Mouse (Mus musculus) embryonic fibroblast, embryonic 13.5 days (primary cell): Measurements from ENCODE around the gene Entpd3. TPM values are rescaled to one million over a fixed set of nuclear protein-coding genes. Genes with fewer than 3 reads are reported as not detected.

Experiments used
- H3K27ac ChIP-seq: 2 replicates; pipeline ENCODE4 v1.5.1; 2012; ENCODE audit warnings: low read length, control low read depth, inconsistent platforms; ENCODE audit not compliant: insufficient read depth
- H3K4me1 ChIP-seq: 2 replicates; pipeline ENCODE4 v1.6.1; 2011; ENCODE audit warnings: low read length; ENCODE audit not compliant: control insufficient read depth, insufficient read depth
- H3K4me3 ChIP-seq: 2 replicates; pipeline ENCODE4 v1.5.1; 2011; ENCODE audit warnings: mild to moderate bottlenecking, control low read depth, low read length; ENCODE audit not compliant: insufficient read depth
- CTCF ChIP-seq: IDR thresholded peaks from 2 replicates; pipeline ENCODE4 v1.5.1; 2011; ENCODE audit warnings: mild to moderate bottlenecking, control low read depth, low read length, moderate library complexity, borderline replicate concordance; ENCODE audit not compliant: insufficient read depth
- POLR2A ChIP-seq: IDR thresholded peaks from 2 replicates; pipeline ENCODE4 v1.6.1; 2011; ENCODE audit warnings: low read depth, mild to moderate bottlenecking, control low read depth, low read length, moderate library complexity
- polyA plus RNA-seq: library from polyadenylated mRNA; stranded (reverse); fragments of >200 nt; gene quantifications from 2 replicates; pipeline ENCODE4 v1.2.4, GENCODE M21; 2011; ENCODE audit warnings: low read depth; ENCODE audit not compliant: missing spikeins, insufficient read length

Gene Entpd3
- 0.57 and 4.3 TPM in 2 replicates for polyA plus RNA-seq

DNA sequence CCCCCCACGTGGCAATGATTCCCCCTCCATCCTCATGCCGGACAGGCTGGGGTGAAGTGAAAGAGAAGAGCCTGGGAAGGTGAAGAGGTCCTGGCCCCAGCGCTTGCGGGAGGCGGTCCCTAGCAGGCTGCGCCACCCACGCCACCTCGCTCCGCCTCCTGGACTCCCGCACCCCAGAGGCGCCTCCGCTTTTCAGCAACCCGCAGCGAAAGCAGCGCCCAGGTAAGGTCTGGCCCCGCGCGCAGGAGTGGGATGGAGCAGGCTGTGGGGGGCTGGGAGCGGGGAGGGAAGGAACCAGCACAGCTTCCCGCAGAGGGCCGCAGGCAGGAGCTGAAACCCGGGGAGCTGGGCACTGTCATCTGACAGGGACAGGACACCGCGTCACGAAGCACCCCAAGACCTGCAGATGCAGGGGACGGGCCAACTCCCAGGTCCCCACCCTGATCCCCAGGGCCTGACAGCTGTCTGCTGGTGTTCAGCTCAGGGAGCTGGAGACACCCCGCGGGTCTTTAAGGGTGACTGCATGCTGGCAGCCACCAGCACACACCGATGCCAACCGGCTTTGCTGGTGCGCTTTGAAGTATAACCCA is at the start of gene Entpd3:
Entpd3 (plus strand) TSS at position 157 of the 590 bp plus-strand sequence.
- TF ChIP-seq POLR2A: no peak
- TF ChIP-seq CTCF: no peak
- H3K27ac ChIP-seq: no peak within 1 kb of the TSS

DNA sequence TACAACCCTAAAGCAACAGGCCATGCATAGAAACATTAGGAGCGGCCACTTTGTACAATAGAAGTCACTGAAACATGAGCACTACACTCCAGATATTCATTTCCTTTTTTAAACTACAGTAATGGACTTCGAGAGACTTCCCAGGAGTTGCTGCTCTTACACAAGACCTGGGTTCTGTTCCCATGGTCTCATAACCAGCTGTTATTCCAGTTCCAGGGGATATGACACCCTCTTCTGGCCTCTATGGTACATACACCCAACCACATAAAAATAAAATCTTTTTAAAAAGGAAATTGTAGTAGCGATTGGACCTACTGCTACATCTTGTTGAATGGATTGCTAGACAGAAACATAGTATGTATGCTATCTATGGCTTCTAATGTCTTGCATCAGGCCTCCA is 48.1 kb upstream of the Entpd3 start:
- H3K4me3 ChIP-seq: peak overlapping the region; percentile 98; the same call in 1 of the 2 replicates
- no peak for TF ChIP-seq CTCF
- no peak for TF ChIP-seq POLR2A
- H3K4me1 ChIP-seq: no peaks in the 10 kb centered on the region
- no peak overlapping the region for H3K27ac ChIP-seq

More for the DNA sequence above, at the start of gene Entpd3:
- Histone ChIP-seq H3K4me1 (0 out of 2 replicates have a peak, but pooled peaks cover 3% of the 10 kb centered on the region), H3K4me3 (peak within 1 kb of the TSS; percentile 12)

DNA sequence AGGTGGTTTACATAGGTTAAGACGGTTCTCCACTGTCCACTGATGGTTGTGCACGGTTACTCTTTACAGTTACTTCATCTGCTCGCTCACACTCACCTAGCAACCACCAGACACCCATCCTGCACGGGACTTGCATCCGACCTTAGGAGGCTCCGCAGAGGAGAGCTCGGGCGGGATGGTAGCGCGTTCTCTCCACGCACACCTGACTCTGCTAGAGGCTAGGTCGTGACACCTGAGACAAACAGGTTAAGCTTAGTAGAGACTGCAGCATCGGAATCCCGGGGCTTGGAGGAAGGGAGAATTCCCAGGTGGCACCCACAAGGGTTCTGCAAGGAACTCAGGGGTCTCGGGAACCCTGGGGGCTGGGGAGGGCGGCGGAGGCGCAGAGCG is 47.6 kb upstream of the Entpd3 start, which contains the start of gene Eif1b:
Eif1b (plus strand) TSS at position 223 of the 390 bp plus-strand sequence.
- H3K4me3 ChIP-seq: peak within 1 kb of the TSS; percentile 98
- TF ChIP-seq POLR2A (no peak), CTCF (no peak)
- H3K27ac ChIP-seq: no peak within 1 kb of the TSS; the same call in 1 of the 2 replicates
- 0 out of 2 replicates have a peak, but pooled peaks cover 2% of the 10 kb centered on the region for H3K4me1 ChIP-seq

DNA sequence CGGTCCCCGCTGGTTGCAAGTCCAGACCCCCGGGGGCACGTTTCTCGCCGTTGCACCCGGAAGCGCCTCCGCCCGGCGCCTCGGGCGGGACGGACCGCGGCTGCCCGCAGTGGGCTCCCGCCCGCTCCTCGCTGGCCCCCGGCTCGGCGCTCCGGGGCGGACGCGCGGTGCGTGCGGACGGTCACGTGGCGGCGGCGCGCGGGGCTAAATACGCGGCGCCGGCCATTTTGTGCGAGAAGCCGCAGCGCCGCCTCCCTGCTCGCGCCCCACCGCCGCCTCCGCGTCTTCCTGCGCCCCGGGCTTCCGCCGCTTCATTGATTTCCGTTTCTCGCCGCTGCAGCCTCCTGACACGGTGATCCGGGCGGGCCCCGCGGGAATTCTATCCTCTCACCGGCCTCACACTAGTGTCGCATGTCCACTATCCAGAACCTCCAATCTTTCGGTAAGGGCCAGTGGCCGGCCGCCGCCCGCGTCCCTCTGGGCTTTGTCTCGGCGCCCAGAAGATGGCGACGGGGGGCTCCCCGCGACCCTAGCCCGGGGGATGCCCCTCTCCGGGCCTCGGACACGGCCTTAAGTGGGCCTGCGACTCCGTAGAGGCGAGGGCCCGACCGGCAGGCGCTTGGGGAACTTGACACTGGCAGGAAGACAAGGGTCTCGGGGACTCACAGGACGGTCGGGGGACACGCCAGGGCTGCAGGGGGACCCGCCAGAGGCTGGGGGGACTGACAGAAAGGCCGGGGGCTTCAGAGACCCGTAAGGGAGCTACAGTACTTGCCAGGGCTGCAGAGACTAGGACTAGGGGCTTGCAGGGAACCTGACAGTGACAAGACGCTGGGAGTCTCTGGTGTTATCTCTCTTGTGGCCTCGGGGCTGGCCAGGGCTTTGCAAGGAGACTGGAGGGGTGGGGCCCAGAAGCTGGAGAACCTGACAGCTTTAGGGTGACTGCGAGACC is 46.9 kb upstream of the Entpd3 start:
- no peak overlapping the region; the same call in 1 of the 2 replicates for H3K27ac ChIP-seq
- TF ChIP-seq POLR2A (peak; percentile 55), CTCF (no peak)
- 0 out of 2 replicates have a peak, but pooled peaks cover 2% of the 10 kb centered on the region for H3K4me1 ChIP-seq
- peak overlapping the region; percentile 98 for H3K4me3 ChIP-seq

GRCm38 (mm10) chr9:120493781-120494180 is 45.8 kb upstream of the Entpd3 start:
- TF ChIP-seq POLR2A: no peak
- TF ChIP-seq CTCF: no peak
- 0 out of 2 replicates have a peak, but pooled peaks cover 2% of the 10 kb centered on the region for H3K4me1 ChIP-seq
- H3K27ac ChIP-seq: no peak overlapping the region
- peak overlapping the region; percentile 98 for H3K4me3 ChIP-seq

GRCm38 (mm10) chr9:120496691-120497090 is 42.9 kb upstream of the Entpd3 start:
- H3K4me3 ChIP-seq: no peak overlapping the region
- 0 out of 2 replicates have a peak, but pooled peaks cover 2% of the 10 kb centered on the region for H3K4me1 ChIP-seq
- H3K27ac ChIP-seq: no peak overlapping the region
- TF ChIP-seq POLR2A (no peak), CTCF (0 out of 2 replicates have a peak, but pooled peaks have one; percentile 34)

DNA sequence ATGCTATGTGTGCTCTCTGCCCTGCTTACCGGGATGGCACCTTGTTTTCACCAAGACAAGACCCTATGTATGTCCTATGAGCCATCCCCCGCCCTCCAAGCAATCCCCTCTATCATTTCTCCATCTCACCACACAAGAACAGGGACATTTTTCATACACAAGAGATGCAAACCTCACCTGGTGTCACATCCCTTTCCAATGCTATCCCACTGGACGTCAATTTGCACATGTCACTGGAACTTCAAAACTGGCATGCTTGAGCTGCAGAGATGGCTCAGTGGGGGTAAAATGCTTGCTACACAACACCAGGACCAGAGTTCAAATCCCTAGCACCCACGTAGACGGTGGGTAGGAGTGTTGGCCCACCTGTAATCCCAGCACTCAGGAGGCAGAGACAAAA is 41.6 kb upstream of the Entpd3 start:
- no peak for TF ChIP-seq CTCF
- TF ChIP-seq POLR2A: no peak
- H3K4me3 ChIP-seq: no peak overlapping the region
- no peak overlapping the region for H3K27ac ChIP-seq
- 0 out of 2 replicates have a peak, but pooled peaks cover 2% of the 10 kb centered on the region for H3K4me1 ChIP-seq

- Histone ChIP-seq H3K27ac (no peak overlapping the region), H3K4me1 (0 out of 2 replicates have a peak, but pooled peaks cover 2% of the 10 kb centered on the region), H3K4me3 (no peak overlapping the region)
- TF ChIP-seq CTCF (no peak), POLR2A (no peak)
Measured at GRCm38 (mm10) chr9:120501191-120501902, 38.3 kb upstream of the Entpd3 start.

DNA sequence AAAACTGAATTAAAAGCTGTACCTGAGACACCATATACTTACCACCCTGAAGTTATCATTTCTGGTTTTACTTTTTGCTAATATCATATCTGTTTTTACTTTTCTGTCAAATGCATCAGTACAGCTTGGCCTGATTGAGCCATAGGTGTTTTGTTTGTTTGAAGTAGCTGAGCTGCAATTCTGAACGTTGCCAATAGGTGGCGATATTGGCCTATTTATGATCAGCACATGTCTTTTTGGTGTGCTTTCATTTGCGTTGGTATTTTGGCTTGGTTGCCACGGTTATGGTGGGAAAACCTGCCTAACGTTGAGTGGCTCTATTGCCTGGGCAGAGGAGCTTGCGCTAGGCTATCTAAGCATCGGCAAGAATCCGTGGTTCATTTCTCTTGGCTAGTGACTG is 37.6 kb upstream of the Entpd3 start:
- Histone ChIP-seq H3K4me3 (no peak overlapping the region), H3K27ac (no peak overlapping the region), H3K4me1 (no peaks in the 10 kb centered on the region)
- TF ChIP-seq POLR2A: no peak
- TF ChIP-seq CTCF: no peak

DNA sequence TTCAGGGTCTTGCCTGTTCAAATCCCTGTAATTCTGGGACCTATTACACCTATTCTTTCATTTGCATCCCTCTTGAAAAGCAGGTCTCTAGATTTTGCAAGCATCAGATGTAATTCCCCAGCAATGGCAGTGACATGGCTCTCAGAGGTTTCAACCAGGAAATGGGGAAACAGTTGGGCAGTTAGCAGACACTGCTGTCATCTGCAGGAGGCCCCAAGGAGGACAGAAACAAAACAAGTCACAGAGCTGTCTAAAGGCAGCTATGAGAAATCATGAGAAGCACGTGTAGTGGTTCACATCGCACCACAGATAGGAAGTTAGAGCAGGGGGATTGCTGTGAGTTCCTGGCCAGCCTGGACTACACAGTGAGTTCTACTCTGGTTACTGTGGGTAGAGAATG is 35.2 kb upstream of the Entpd3 start:
- no peaks in the 10 kb centered on the region for H3K4me1 ChIP-seq
- no peak overlapping the region for H3K27ac ChIP-seq
- TF ChIP-seq POLR2A: no peak
- H3K4me3 ChIP-seq: no peak overlapping the region
